Mouse (Mus musculus) kidney, adult 8-10 months (tissue): ENCODE measurements at regions not wholly inside any gene's neighbourhood (a gene's known extent, or its start where the extent isn't known, plus 50 kb on each side); places are given as distances from the start of the nearest gene placed in this dataset.

Source experiments
- DNase-seq, 2 experiments: peaks; one replicate each; pipeline ENCODE4 v3.0.0; 2022

DNA sequence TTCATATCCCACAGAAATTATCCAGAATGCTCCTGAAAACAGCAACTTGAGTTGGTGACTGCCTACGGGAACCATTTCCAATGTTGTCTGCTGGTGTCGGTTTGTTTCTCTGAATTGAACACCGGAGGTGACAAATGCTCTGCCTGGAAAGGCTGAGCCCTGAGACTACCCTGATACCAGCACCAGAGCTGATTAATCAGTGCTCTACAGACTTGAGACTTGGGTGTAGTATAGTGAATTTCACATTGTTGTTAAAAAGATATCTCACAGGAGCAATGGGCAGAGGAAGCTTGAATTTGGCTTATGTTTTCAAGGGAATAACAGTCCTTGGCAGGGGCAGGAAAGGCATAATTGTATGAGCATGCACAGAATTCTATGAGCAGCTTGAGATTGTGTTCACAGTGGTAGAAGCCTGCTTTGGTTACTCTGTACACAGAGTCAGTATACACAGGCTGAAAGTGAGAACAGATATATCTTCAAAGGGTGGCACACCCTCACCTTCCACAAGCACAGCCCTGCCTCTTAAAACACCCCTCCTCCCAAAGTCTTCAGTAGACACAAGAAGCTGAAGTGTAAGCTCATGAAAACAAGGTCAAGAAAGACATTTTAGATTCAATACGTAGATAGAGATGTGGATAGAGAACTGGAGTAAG lies 447.1 kb downstream of the Meis1 start:
- no peak for DNase-seq

DNA sequence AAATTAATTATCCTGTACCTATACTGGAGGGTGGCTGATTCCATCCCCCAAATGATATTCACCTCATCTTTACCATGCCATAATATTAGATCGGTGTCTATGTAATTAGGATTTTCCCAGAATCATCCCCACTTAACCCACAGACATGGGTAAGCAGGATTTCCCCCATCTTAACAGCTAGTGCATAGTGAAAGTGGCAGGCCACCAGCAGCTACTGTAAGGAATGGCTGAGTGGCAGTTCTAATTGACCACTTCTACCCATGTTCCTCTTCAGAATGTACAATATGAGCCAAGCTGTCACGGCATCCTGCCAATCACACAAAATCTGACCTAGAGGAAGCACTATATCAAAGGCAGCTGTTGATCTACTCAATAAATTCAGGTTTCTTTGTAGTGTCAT lies 455.8 kb downstream of the Meis1 start:
- no peak for DNase-seq

DNA sequence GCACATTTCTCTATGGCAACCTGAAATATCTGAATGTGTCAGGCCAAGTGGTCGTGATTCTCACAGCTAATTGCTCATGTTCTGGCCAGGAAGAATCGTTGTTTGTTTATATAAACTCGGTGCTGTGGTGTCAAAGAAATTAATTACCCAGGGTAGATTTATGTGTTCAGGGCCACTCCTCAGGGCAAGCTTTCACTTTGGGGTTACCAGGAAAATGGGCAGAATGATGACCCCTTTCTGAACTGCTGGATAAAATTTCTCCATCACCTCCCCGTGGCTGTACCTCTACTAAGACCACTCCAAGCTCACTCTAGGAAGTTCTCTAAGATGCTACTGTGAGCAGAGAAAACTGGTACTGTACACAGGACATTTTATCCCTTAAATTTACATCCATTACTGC lies 460.1 kb downstream of the Meis1 start:
- no peak for DNase-seq

DNA sequence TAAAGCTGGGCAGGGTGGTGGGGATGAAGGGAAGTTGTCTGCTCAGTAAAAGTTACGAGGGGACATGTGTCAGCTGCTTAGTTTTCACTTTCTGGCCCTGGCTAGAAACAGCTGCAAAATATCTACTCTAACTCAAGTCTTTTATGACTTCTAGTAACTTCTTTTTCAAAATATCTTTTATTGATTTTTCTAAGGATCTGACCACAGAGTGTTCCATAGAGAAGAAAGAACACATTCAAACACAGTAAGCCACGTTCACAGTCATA lies 483.3 kb downstream of the Meis1 start:
- DNase-seq = peak in 1 of 2 experiments; percentile 7

DNA sequence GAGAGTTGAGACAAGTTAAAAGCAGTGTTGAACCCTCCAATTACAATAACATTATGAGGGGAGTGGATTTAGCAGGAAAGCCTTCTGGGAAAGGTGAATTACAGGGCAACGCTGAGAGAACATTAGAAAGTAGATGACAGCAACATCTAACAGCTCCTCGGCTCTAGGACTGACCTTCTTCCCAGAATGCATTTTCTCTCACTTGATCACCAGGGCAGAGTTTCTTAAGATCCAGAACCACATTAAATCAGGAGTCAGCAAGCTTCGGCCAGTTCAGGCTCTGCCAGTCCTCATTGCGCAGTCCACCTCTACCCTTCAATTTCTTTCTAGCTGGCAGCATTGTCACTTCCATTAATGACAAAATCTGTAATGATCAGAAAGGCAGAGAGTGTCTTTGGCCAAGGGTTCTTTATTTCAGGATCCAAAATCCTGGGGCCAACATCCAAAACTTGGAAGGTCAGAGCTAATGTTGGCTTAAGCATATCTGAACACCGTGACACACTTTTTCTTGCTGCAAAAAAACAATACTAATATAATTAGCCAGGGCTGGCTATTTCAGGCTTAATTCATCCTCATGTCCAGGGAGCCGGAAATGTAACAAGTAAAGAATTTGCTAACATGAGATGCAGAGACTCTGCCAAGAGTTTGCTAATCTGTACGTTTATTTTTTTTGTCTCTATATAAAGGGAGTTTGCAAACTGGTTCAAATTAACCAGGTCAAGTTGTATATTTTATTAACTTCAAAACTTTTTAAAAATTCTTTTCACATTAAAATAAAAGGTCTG lies 483.8 kb downstream of the Meis1 start:
- no peak for DNase-seq

DNA sequence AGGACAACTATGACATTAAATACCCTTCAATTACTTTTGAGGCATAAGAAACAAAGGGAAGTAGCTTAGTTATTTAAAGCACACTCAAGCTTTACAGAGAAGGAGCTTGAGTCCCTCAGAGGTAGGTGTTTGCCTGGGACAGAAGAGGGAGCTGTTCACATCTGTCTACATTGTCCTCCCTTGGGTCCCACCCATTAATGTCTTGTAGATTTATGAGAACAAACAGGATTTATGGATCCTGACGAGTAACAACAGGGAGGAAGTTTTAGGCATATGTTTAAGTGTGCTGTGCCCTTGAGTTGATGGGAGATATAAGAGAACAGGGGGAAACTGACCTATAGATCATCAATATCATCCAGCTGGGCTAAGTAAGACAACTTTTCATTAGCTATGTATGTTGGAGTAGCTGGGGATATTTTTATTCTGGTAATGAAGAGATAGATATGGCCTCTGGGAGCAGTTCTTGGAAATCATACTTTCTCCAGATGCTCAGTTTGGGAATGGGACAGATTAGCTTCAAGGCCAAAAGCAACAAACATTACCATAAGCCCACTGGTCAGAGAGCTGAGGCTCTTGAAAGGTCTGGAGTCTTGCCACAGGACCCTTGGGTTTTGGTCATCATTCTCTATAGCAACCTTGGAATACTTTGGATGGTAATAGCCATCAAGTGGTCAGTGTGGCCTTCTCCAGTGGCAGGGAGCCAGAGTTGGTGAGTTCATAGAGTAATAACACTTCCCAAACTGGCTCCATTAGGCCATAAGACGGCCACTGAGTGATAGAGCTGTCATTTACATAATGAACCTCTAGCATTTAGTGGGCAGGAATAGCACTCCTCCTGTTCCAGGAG lies 487.3 kb downstream of the Meis1 start:
- no peak for DNase-seq

DNA sequence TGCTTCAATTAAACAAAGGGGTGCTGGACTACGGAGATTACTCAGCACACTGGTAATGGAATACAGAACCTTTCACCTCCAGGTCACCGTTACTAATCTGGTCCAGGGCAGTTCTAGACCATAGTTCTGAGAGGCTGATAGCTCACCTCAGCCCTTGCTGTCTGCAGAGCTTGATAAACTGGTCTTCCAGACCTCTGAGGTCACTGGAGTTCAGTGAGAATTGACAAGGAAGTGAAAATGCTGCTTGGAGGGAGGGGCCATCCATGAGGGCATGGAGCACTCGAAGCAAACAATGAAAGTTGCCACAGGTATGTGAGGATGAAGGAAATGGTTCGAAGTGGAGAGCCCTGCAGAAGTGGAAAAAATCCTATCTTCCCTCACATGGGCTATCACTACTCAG lies 490.2 kb downstream of the Meis1 start:
- DNase-seq = no peak

DNA sequence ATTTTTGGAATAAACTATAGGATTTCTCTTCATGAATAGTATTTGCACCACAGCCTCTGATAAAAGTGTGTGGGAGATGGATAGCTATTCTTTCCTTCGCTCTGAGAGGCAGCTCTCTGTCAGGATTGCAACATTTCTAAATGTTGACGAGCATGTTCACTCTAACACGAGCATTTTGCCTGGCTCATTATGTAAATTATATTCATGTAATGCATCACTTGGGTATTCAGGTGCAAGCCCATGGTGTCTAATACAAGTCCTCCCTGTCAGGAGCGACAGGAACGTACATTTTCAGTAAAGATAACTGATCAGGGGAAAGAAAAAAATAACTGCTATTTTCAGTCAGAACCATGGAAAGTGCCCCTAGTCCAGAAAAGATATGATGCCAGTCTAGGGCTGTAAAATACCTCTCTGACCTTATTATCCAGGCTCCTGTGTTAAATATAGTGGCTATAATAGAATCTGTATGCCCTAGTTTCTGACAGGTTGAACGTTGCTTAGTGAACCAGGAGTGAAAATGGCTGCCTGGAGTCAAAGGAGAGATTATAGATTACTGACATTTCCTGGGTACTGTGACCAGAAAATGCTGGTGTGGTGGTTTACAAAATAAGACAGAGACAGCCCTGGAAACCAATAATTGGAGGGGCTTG lies 523.6 kb downstream of the Meis1 start:
- no peak for DNase-seq

DNA sequence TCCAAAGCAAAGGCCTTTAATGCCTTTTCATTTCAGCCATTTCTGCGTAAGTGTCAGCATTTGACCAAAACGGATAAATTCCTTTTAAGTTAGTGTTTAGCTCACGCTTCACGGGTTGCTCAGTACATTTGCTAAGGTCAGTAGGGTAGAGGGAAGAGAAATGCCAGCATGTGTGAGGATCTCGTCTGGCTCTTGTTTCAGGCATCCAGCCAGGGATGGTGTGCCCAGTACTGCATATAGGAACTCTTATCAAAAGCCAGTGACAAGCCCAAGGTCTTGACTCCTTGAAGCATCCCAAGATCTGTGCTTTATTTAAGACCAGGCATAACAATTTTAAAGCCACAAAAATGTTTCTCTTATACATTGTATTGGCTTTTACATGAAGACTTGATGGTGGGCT lies 524.8 kb downstream of the Meis1 start:
- DNase-seq = no peak

DNA sequence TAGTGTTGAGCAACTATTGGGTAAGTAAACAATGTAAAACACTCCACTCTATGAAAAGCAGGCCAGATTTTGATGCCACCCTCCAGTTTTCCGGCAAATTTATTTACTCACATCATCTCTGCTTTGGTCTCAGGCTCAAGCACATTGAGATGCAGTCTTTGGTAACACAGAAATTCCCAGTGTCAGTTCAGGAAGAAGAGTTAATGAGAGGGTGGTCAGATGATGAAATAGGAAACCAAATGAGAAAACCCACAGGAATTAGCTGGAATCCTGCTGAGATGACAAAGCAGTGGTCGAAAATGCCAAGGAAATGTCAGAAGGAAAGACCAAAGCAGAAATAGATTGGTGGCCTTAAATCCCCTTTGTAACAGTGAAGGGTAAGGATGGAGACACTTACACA lies 525.7 kb downstream of the Meis1 start:
- peak in 1 of 2 experiments; percentile 15 for DNase-seq

DNA sequence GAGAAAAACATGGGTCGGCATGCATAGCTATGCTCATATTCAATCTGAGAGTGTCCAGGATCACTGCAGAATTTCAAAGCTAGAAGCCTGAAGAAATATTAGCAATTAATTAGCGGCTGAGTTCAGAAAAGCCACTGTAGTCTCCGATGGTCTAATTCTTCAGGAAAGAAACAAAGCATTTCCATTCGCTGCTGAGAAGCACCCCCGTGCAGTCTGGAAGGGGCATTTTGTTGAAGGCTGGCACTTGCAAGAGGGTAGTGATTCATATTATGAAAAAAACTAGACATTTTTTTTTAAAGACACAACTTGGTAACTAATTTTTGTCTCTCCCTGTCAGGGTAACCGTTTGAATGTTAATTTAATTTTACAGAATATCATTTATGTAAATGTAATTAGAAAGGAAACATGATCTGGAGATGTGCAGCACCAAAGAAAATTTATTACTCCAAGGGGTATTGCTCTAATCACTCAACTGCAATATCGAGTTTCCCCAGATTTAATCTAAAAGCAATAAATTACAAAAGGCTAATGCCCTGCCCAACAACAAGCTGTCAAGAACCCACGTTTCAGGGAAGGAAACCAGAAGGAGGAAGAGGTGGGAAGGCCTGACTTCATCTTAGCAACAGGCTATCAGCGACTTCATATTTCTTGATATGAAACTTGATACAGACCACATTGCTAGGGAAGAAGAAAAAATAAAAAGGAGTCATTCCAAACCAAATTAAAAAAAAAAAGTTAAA lies 529.1 kb downstream of the Meis1 start:
- DNase-seq = no peak

DNA sequence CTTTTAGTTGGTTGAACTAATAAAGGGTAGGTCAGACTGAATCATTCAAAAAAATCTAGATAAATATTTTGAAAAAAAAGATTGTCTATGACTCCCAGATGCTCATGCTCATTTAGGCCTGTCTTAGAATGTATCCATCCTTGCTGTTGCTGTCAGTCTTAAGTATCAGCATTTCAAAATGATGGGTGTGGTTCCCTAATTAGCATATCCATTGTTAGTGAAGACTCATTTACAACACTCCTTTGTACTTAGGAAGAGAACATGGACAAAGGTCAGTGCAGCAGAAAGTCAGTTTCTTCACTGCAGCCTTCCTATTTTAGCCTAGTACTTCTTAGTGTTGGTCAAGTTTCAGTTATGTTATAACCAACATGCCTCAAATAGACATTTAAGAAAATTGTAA lies 525.2 kb upstream of the Etaa1 start:
- no peak for DNase-seq

DNA sequence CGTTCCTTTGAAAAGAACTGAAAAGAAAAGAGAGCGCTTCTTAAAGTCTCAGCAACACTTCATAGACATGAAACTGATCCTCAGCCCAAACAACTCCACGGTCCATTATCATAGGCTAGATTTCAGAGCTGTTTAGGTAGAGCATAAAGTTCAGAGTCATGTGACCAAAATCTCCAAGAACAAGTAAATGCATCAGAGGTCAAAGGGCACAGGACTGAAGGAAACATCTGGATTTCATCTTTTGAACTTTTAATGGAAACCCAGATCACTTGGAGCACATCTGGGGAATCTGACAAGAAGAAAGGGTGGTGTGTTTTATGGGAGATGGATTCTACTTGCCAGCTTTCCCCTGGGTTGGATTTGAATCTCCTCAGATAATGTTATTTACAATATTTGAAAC lies 497.6 kb upstream of the Etaa1 start:
- DNase-seq = no peak

DNA sequence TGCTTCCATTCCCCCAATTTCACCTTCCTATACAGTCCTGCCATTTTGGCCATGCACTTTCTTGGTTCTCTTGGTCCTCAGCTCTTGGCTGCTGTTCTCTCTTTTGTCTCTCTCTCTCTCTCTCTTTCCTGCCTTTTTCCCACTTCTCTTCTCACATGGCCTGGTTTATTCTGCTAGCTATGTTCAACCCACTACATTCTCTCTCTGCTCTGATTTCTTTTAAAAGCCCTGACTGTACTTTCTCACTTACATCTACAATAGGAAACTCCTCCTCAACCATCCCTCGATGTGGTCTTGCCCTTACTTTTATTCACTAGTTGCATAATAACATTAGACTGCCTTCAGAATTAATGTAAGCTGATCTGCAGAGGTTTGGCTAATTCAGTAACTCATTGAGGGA lies 495.2 kb upstream of the Etaa1 start:
- no peak for DNase-seq

DNA sequence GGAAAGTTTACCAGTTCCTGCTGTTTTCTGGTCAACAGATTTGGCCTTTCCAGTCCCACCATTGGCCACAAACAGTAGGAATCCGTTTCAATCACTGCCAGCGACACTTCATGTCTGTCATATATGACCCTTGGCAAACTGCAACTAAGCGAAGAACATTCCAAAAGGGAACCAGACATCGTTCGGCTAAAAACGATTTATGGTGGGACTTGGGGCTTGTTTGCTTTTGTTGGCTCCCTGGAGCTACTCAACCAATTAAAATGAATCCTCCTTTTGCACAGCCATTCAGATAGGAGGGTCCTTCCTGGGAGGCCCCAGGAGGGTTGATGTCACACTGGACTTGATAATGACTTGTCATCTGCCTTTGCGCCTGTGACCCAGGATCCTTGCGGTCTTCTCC lies 490.9 kb upstream of the Etaa1 start:
- DNase-seq = peak in 1 of 2 experiments; percentile 13

DNA sequence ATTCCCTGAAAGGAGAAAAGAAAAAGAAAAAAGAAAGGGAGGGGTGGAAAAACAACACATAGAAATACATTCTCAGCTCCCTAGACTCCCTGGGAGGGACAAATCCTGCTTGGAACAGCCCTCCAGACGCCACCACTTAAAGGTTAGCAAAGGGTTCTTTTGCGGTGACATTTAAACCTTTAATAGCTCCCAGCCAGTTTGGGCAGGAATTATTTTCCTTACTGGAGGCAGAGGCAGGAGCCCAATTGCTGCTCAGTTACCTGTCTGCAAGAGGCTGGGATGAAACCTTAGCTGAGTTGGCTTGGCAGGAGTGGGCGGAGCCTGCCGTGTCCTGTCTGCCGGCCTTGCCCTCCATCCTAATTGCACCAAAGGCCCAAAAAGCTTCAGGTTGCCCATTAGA lies 490.4 kb upstream of the Etaa1 start:
- DNase-seq = no peak

DNA sequence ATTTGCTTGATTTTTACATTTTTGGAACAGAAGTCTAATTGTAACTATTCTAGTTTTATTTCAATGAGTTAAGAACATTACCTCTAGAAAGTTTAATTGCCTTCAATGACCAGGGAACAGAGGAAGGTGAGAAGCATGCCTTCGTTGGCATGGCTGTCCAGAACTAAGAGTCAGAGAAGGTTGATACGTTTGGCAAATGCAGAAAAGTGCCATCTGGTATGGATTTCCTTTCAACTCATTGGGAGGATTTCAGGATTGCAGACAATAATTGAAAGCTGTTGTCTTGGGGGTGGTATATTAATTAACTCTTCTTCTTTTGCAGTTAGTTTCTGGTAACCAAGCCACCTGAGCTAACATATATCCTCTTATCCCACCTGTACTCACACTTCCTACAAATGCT lies 489.5 kb upstream of the Etaa1 start:
- no peak for DNase-seq

DNA sequence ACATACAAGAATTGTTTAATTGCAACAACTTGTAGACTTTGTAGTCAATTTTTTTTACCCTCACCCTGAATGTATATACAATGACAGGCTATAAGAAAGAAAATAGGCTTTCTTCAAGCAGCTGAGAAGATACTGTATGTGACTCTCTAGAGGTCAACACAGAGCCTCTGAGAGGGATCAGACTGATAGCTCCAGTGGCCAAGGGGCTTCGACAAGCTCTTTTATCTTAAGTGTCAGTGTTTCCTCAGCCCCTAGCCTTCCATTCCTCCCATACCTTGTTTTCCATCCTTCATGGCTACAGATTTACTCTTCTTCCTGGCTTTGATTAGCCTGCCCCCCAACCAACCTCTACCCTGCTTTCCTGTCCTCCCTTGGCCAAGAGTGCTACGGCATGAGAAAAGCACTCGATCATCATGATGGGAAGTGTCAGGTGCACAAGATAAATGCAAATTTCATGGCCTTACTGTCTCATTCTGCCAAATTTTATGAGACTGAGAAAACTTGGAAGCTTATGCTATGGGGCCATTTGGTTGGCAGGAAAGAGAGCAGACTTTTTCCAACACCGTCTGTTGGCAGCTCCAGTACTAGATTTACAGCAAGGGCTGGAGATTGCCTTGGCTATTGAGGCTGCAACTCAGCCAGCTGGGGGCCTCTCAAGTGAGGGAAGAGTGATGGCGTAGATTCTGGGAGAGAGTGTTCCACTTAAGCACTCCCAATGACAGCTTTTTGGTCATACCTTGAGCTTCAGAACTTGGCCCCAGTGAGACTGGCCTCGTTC lies 484.3 kb upstream of the Etaa1 start:
- peak in 1 of 2 experiments; percentile 3 for DNase-seq

DNA sequence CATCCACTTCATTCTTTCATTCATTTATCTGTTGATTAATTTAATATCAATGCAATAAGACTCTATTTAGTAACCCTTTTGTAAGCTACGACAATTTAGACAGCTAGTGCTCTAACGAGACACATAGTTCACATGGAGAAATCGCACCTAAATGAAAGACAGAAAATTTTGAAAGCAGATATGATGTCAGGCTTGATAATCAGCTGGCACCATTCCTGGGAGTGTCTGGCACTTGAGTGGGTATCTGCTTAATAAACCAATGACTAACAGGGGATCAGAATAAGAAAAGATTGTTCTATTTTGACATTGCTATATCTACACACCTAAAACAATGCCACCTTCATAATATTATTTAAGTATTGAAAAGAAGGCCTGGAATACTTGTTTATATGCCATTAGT lies 467.4 kb upstream of the Etaa1 start:
- DNase-seq = no peak

DNA sequence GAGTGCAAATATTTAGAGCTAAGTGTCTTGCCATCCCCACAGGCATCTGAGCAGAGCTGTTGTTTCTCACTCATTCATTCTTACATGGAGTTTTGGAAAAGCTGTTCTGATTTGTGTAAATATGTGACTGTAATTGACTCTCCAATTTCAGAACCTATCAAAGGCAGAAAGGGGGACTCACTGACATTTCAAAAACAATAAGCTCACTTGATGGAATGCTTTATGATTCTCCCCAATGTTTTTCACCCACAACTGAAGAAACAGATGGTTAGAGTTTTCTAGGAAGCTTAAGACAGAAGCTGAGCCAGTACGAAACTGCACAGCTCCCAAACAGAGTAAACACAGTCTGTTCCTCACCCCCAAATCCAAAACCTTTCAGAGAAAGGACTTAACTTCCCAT lies 460.1 kb upstream of the Etaa1 start:
- no peak for DNase-seq

DNA sequence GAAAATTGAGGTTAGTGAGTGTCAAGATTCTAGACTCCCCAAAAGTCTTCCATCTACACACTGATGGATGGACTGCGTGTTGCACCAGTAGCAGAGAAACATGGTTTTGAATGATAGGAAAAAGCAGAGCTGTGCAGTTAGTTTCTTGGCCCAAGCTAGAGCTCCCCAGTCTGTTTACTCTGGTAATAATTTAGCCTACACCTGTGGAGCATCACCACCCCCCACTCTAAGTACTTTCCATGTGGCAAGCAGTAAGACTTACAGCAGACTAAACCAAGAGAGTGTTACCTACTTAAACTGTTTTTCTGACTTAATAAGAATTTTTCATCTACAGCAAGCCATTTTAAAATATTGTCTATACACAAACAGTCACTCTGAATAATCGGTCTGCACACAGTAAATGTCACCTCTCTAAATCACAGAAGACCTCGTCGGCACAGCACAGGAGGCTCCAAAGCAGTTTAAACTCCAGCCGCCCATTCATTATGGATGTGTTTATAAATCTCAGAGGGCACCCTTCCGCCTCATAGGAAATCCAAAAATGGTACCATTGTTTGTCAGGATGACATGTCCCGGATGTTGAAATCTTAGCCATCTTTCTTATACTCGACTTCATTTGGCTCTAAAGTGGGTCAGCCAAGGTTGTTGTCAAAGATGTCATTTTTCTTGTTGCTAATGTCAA lies 454.5 kb upstream of the Etaa1 start:
- DNase-seq = no peak
